Mouse (Mus musculus) heart, embryonic 12.5 days (tissue): ENCODE data around the gene Gm20388. TPM values are rescaled to one million over a fixed set of nuclear protein-coding genes. Genes with fewer than 3 reads are reported as not detected.
A peak's percentile ranks its signal among the peaks of the same experiment; 100 is the strongest.
"Not testable (repeated sequence)": the region's sequence is repeated elsewhere in the genome, so short reads cannot be mapped to it uniquely, and the experiment has no call there.

Experiments used
- ATAC-seq: fragments of 200-750 bp; cut with Nextera tagmentation; 2 replicates; pipeline ENCODE4 v1.8.0; 2017; ENCODE audit warnings: moderate TSS enrichment, moderate library complexity; ENCODE audit not compliant: insufficient number of reproducible peaks, low FRiP score
- H3K27ac ChIP-seq: fragments of 300-500 bp; sonication (generic); 2 replicates; pipeline ENCODE4 v1.5.1; 2016; ENCODE audit warnings: mild to moderate bottlenecking, moderate library complexity; ENCODE audit not compliant: poor library complexity, severe bottlenecking
- H3K27me3 ChIP-seq: fragments of 300-500 bp; sonication (generic); replicated peaks from 2 replicates; pipeline ENCODE4 v1.6.1; 2016; ENCODE audit warnings: mild to moderate bottlenecking, moderate library complexity
- H3K36me3 ChIP-seq: fragments of 300-500 bp; sonication (generic); 2 replicates; pipeline ENCODE4 v1.6.1; 2016; ENCODE audit warnings: mild to moderate bottlenecking, moderate library complexity
- H3K4me1 ChIP-seq: fragments of 300-500 bp; sonication (generic); replicated peaks from 2 replicates; pipeline ENCODE4 v1.6.1; 2016; ENCODE audit warnings: mild to moderate bottlenecking
- H3K4me2 ChIP-seq: fragments of 300-500 bp; sonication (generic); 2 replicates; pipeline ENCODE4 v1.6.1; 2016; ENCODE audit warnings: mild to moderate bottlenecking, moderate library complexity
- H3K4me3 ChIP-seq: fragments of 300-500 bp; sonication (generic); 2 replicates; pipeline ENCODE4 v1.5.1; 2016; ENCODE audit warnings: mild to moderate bottlenecking
- H3K9ac ChIP-seq: fragments of 300-500 bp; sonication (generic); 2 replicates; pipeline ENCODE4 v1.6.1; 2016; ENCODE audit warnings: mild to moderate bottlenecking, moderate library complexity
- H3K9me3 ChIP-seq: fragments of 300-500 bp; sonication (generic); replicated peaks from 2 replicates; pipeline ENCODE4 v1.6.1; 2016; ENCODE audit warnings: mild to moderate bottlenecking, moderate library complexity
- WGBS: fragments of 180-500 bp; shearing (Covaris S2); methylation state at CpG from one replicate; pipeline ENCODE4 v1.1.7; 2016; 5-methylcytosine and 5-hydroxymethylcytosine counted together
- polyA plus RNA-seq: library from polyadenylated mRNA; unstranded; fragments of >200 nt; fragmentation: Nextera tagmentation; extraction: Ambion mirVana; gene quantifications from 2 replicates; pipeline ENCODE4 v1.2.1, GENCODE M21; 2016

Gene Gm20388
- polyA plus RNA-seq, 1 experiment from 2014 or later = not detected

DNA sequence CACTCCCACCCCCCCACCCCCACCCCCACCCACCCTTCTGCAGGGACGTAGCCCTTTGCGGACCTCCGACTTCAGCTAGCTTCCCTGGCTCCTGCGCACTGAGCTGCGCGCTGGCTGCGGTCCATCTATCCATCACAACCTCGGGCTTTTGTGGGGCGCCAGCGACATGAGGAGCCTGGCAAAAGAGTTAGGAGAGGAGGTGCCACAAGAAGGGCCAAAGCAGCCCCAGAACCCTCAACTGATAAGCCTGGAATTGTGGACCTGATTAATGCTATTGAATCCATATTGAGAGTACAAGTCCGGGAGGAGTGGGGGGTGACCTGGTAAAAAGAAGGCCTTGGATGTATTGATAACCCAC is 3604.9 kb downstream of the Gm20388 start:
- Histone ChIP-seq H3K9me3 (no peaks in the 10 kb centered on the region), H3K4me1 (peaks cover 32% of the 10 kb centered on the region), H3K36me3 (peaks cover 2% of the 10 kb centered on the region; the same call in 1 of the 2 replicates), H3K4me3 (peak overlapping the region; percentile 66), H3K9ac (peak overlapping the region; percentile 76; the same call in 1 of the 2 replicates), H3K27me3 (peaks cover 54% of the 10 kb centered on the region), H3K4me2 (peak overlapping the region; percentile 98), H3K27ac (no peak overlapping the region)
- 2% methylated on average over 11 of the region's 11 CpGs for WGBS
- ATAC-seq = no peak

DNA sequence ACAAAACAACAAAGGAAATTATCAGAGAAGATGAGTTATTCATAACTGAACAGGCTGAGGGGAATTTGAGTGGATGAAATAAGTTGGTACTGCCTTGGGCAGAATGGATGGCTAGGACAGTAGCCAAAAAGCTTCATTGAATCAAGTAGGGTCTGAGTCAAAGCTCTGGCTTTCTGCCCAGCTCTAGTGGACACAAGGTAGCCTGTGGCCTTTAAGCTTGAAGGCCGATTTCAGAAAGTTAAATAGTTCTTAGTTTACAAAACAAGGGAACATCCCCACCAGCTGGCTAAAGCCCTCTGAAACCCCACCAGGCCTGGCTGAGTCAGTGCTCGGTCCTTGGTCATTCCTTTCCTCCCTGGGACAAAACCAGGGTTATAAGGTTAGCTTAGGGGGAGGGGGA is 3606.0 kb downstream of the Gm20388 start:
- Histone ChIP-seq H3K27me3 (peaks cover 54% of the 10 kb centered on the region), H3K9ac (no peak overlapping the region), H3K36me3 (peaks cover 9% of the 10 kb centered on the region), H3K4me3 (no peak overlapping the region), H3K9me3 (no peaks in the 10 kb centered on the region), H3K27ac (no peak overlapping the region), H3K4me2 (no peak overlapping the region), H3K4me1 (peaks cover 32% of the 10 kb centered on the region)
- no peak for ATAC-seq
- WGBS = 46% methylated on average over 2 of the region's 2 CpGs

DNA sequence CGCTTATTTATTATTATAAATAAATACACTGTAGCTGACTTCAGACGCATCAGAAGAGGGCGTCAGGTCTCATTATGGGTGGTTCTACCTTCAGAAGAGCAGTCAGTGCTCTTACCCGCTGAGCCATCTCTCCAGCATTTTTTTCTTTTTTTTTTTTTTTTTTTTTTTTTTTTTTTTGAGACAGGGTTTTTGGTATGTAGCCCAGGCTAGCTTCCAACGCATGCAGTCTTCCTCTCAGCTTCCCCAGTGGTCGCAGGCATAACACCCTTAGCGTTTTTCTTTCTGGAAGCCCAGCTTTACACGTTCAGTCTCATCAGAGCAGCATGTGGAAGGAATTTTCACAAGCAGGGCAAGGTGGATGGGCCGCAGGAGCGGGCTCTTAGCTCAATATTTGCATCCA is 3607.5 kb downstream of the Gm20388 start:
- no peaks in the 10 kb centered on the region for H3K9me3 ChIP-seq
- H3K4me1 ChIP-seq = peaks cover 32% of the 10 kb centered on the region
- H3K27me3 ChIP-seq = peaks cover 44% of the 10 kb centered on the region
- no peak overlapping the region for H3K9ac ChIP-seq
- peak overlapping the region; percentile 84 for H3K4me2 ChIP-seq
- WGBS = 39% methylated on average over 10 of the region's 10 CpGs
- peaks cover 20% of the 10 kb centered on the region for H3K36me3 ChIP-seq
- H3K4me3 ChIP-seq = peak overlapping the region; percentile 62
- ATAC-seq = no peak
- no peak overlapping the region for H3K27ac ChIP-seq

DNA sequence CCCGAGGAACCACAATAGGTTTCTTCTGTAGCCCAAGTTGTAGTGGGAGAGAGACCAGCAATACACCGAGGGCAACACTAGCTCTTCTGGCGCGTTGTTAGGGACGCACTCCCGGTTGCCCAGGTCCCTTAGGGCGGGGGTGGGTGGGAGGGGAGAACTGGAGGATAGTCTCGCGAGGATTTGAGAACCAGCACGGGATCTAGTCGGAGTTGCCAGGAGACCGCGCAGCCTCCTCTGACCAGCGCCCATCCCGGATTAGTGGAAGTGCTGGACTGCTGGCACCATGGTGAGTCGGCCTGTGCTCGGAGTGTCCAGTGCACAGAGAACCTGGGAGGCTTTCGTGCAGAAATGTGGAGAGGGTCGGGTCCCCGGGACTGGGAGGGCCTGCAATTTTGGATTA is 3608.0 kb downstream of the Gm20388 start, which contains the start of gene Gas8:
Gas8 (plus strand) TSS at position 168 of the 400 bp plus-strand sequence.
- under 1% methylated on average over 20 of the region's 20 CpGs for WGBS
- peak within 1 kb of the TSS; percentile 75 for H3K9ac ChIP-seq
- peak; percentile 91 for ATAC-seq

DNA sequence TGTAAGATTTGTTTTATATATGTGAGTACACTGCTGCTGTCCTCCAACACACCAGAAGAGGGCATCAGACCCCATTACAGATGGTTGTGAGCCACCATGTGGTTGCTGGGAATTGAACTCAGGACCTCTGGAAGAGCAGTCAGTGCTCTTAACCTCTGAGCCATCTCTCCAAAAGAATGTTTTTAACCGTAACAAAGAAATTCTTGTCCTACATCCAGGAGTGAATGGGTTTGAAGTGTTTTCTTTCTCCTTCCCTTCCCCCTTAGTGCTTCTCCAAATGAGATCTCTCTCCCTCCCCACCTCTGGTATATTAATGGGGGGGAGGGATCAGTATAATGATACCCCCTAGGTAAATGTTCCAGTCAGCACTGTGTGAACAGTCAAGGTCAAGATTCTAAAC is 3609.4 kb downstream of the Gm20388 start:
- ATAC-seq = not testable (repeated sequence)
- 100% methylated on average over 1 of the region's 1 CpGs for WGBS

More for the DNA sequence above, 3608.0 kb downstream of the Gm20388 start, which contains the start of gene Gas8:
- Histone ChIP-seq H3K4me2 (peak within 1 kb of the TSS; percentile 84), H3K36me3 (peaks cover 25% of the 10 kb centered on the region), H3K27me3 (peaks cover 39% of the 10 kb centered on the region), H3K4me3 (peak within 1 kb of the TSS; percentile 62), H3K27ac (no peak within 1 kb of the TSS), H3K9me3 (no peaks in the 10 kb centered on the region), H3K4me1 (peaks cover 29% of the 10 kb centered on the region)

DNA sequence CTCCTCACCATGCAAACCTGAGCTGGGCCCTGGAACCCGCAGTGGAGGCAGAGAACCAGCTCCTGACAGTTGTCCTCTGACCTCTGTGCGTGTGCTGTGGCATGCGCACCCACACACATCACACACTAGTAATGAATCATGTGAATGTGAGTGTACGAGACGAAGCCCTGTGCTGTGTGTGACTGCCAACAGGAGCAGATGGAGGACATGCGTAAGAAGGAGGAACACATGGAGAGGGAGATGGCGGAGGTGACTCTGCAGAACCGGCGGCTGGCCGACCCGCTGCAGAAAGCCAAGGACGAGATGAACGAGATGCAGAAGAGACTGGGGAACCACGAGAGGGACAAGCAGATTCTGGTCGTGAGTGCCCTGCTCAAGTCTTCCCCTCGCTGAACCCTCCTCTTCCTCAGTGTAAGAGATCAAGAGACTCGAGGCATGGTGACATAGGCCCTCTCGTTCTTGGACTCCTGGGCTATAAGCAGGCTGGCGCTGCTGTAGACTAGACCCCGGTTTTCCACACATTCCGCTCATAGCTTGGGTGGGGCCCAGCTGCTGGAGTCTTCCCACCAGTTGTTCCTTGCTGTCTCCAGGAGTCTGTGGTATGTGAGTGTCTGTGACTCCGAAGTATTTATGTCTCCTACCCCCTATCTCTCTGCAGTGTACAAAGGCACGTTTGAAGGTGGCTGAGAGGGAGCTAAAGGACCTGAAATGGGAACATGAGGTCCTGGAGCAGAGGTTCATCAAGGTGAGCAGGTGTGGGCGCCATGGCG is 3617.3 kb downstream of the Gm20388 start:
- Histone ChIP-seq H3K9ac (no peak overlapping the region), H3K4me3 (no peak overlapping the region), H3K4me2 (no peak overlapping the region), H3K27ac (no peak overlapping the region), H3K4me1 (no peaks in the 10 kb centered on the region), H3K27me3 (peaks cover 5% of the 10 kb centered on the region; the same call in 1 of the 2 replicates), H3K9me3 (no peaks in the 10 kb centered on the region), H3K36me3 (peaks cover 98% of the 10 kb centered on the region)
- no peak for ATAC-seq
- 83% methylated on average over 25 of the region's 25 CpGs for WGBS

More for the DNA sequence above, 3609.4 kb downstream of the Gm20388 start:
- peaks cover 39% of the 10 kb centered on the region for H3K36me3 ChIP-seq
- peaks cover 16% of the 10 kb centered on the region for H3K4me1 ChIP-seq
- H3K4me2 ChIP-seq, H3K4me3 ChIP-seq, H3K9me3 ChIP-seq, H3K27ac ChIP-seq, H3K9ac ChIP-seq: not testable (repeated sequence)
- H3K27me3 ChIP-seq = peaks cover 26% of the 10 kb centered on the region

DNA sequence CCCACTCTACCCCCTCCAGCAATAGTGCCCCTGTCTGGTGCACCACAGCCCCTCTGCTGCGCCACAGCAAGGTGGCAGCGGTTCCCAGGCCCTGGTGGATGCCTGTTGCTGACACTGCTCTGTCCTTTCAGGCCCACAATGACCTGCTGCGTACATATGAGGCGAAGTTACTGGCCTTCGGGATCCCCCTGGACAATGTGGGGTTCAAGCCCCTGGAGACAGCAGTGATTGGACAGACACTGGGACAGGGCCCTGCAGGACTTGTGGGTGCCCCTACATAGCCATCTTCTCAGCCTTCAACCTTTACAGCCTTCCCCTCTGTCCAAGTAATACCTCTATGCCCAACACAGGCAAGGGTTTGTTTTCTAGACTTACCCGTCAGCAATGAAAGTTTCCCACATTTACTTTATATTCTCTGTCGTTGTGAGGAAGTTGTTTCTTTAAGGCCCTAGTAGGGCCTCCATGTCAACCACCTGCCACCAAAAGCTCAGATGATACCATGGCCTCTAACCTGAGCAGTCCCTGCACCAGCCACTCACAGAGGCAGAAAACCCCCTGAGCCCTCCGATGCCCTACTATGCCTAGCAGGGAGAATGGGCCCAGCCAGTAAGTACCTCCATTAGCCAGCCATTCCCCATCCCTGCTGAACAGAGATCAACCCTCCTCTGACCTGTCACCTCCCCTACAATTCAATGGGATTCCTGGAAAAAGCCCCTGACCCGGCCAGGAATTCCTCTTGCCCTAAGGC is 3625.8 kb downstream of the Gm20388 start:
- H3K36me3 ChIP-seq = peaks cover 55% of the 10 kb centered on the region
- no peak for ATAC-seq
- WGBS = 83% methylated on average over 9 of the region's 9 CpGs

DNA sequence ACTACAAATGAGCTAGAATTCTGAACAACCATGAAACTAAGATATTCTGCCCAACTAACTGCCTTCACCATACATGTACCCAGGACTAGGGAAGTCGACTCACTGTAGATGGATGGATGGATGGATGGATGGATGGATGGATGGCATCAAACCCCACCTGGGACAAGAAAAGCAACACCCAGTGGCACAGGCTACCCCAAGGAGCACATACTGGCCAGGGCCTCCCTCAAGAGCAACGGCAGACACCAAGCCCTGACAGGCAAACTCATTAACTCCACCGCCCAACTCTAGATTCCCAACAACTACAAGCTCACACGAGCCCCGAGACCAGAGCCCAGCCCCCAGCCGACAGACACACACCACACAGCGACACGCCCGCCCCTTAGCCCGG is 3626.3 kb downstream of the Gm20388 start:
- H3K4me1 ChIP-seq = no peaks in the 10 kb centered on the region
- H3K27ac ChIP-seq = no peak overlapping the region
- ATAC-seq = no peak
- H3K9ac ChIP-seq = no peak overlapping the region
- H3K4me2 ChIP-seq = no peak overlapping the region
- H3K9me3 ChIP-seq = no peaks in the 10 kb centered on the region
- H3K4me3 ChIP-seq = no peak overlapping the region
- peaks cover 15% of the 10 kb centered on the region for H3K27me3 ChIP-seq
- H3K36me3 ChIP-seq = peaks cover 50% of the 10 kb centered on the region
- 22% methylated on average over 6 of the region's 10 CpGs for WGBS

More for the DNA sequence above, 3625.8 kb downstream of the Gm20388 start:
- Histone ChIP-seq H3K4me3 (no peak overlapping the region), H3K27me3 (peaks cover 18% of the 10 kb centered on the region), H3K4me2 (no peak overlapping the region), H3K9me3 (no peaks in the 10 kb centered on the region), H3K9ac (no peak overlapping the region), H3K27ac (no peak overlapping the region), H3K4me1 (no peaks in the 10 kb centered on the region)

DNA sequence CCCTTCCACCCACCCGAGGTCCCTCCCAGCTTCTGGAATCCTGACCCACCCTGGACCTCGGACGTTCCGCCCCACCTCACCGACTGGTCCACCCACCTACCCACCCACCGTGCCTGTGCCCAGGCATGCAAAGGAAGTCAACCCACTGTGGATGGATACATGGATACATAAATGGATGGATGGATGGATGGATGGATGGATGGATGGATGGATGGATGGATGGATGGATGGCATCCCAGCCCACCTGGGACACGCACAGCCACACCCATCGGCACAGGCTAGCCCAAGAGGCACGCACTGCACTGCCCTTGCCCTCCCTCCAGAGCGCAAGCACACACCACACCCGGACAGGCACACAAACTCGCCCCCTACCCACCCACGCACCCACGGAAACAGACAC is 3627.0 kb downstream of the Gm20388 start:
- Histone ChIP-seq H3K36me3 (peaks cover 43% of the 10 kb centered on the region), H3K27me3 (peaks cover 15% of the 10 kb centered on the region)
- H3K9me3 ChIP-seq, ATAC-seq, H3K4me1 ChIP-seq, H3K4me2 ChIP-seq, H3K4me3 ChIP-seq, H3K27ac ChIP-seq, H3K9ac ChIP-seq: not testable (repeated sequence)
- WGBS = 67% methylated on average over 6 of the region's 14 CpGs

DNA sequence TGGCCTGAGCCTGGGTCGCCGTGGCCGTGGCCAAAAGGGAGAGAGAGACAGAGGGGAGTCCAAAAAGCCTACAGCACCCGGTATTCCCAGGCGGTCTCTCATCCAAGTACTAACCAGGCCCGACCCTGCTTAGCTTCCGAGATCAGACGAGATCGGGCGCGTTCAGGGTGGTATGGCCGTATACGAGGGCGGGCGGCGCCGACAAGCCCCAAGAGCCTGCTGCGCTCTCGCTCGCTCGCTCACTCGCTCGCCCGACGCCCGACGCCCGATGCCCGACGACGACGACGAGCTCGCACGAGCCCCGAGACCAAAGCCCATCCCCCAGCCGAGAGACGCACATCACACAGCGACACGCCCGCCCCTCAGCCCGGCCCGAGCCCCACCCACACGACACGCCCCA is 3653.6 kb downstream of the Gm20388 start:
- H3K9ac ChIP-seq, H3K4me3 ChIP-seq, ATAC-seq, H3K27me3 ChIP-seq, H3K36me3 ChIP-seq, H3K4me1 ChIP-seq, H3K27ac ChIP-seq, H3K9me3 ChIP-seq, H3K4me2 ChIP-seq: not testable (repeated sequence)
- no CpG with 5 or more reads among the region's 45 CpGs for WGBS

DNA sequence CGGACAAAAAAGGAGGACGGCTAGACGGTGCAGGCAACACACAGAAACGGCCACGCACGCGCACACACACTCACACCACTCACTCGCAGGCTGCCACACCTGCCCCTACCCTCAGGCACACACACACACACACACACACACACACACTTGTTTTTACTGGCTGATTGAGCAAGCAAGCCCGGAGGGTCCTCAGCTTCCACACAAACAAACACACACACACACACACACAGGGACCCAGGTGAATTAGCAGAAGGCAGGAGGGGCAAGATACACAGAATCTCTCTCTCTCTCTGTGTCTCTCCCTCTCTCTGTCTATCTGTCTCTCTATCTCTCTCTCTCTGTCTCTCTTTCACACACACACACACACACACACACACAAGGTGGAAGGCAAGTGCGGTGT is 3664.7 kb downstream of the Gm20388 start:
- ATAC-seq, H3K4me1 ChIP-seq, H3K27ac ChIP-seq, H3K9me3 ChIP-seq, H3K27me3 ChIP-seq, H3K36me3 ChIP-seq, H3K4me3 ChIP-seq, H3K4me2 ChIP-seq, H3K9ac ChIP-seq: not testable (repeated sequence)
- WGBS = 81% methylated on average over 2 of the region's 10 CpGs
